Mouse (Mus musculus): ENCODE results near the gene Gm6614. TPM values are rescaled to one million over a fixed set of nuclear protein-coding genes. Genes with fewer than 3 reads are reported as not detected.

Gm6614 gene
- polyA plus RNA-seq, 1 experiment from 2014 or later, result not detected

GRCm38 (mm10) chr6:141960482-141960881 is 50.7 kb downstream of the Gm6614 start:
- ATAC-seq (replicated peaks), result no peak

GRCm38 (mm10) chr6:141946862-141947261 is 64.4 kb downstream of the Gm6614 start, which contains the start of gene Slco1a1:
Gene Slco1a1, minus strand, starts transcription at chr6:141946962.
- Histone ChIP-seq H3K9me3 (no peaks in the 10 kb centered on the region), H3K4me1 (no peaks in the 10 kb centered on the region), H3K36me3 (no peaks in the 10 kb centered on the region), H3K27ac (replicated peaks) (no peak within 1 kb of the TSS), H3K4me3 (no peak within 1 kb of the TSS), H3K4me2 (replicated peaks) (no peak within 1 kb of the TSS), H3K9ac (replicated peaks) (no peak within 1 kb of the TSS), H3K27me3 (no peaks in the 10 kb centered on the region)
- ATAC-seq (replicated peaks), result no peak

More at GRCm38 (mm10) chr6:141960482-141960881, 50.7 kb downstream of the Gm6614 start:
- WGBS, result 85% methylated on average over 5 of the region's 5 CpGs
- H3K4me2 ChIP-seq (replicated peaks), result no peak overlapping the region
- no peak overlapping the region for H3K4me3 ChIP-seq
- no peaks in the 10 kb centered on the region for H3K27me3 ChIP-seq
- no peak overlapping the region for H3K9ac ChIP-seq (replicated peaks)
- H3K36me3 ChIP-seq, result no peaks in the 10 kb centered on the region
- no peaks in the 10 kb centered on the region for H3K4me1 ChIP-seq
- no peaks in the 10 kb centered on the region for H3K9me3 ChIP-seq
- no peak overlapping the region for H3K27ac ChIP-seq (replicated peaks)

- H3K4me2 ChIP-seq (replicated peaks), result no peak overlapping the region
- no peak for ATAC-seq (replicated peaks)
- no peaks in the 10 kb centered on the region for H3K27me3 ChIP-seq
- no peak overlapping the region for H3K27ac ChIP-seq (replicated peaks)
- H3K36me3 ChIP-seq, result no peaks in the 10 kb centered on the region
- H3K4me3 ChIP-seq, result no peak overlapping the region
- no peaks in the 10 kb centered on the region for H3K9me3 ChIP-seq
- no peaks in the 10 kb centered on the region for H3K4me1 ChIP-seq
- 89% methylated on average over 1 of the region's 1 CpGs for WGBS
- no peak overlapping the region for H3K9ac ChIP-seq (replicated peaks)
Measured at GRCm38 (mm10) chr6:141940451-141940850, 70.8 kb downstream of the Gm6614 start.

Other genes starting within 250 kb of the Gm6614 start
- gene Gm5724, start 237.6 kb downstream of the Gm6614 start, polyA plus RNA-seq (2015; fragmentation: Nextera tagmentation; extraction: Ambion mirVana), result not detected in 2 replicates
- 2.0 and 3.4 TPM in 2 replicates for gene Slco1a4, start 155.2 kb downstream of the Gm6614 start, polyA plus RNA-seq (2015; fragmentation: Nextera tagmentation; extraction: Ambion mirVana)
- gene Slco1a1, start 64.5 kb downstream of the Gm6614 start, polyA plus RNA-seq (2015; fragmentation: Nextera tagmentation; extraction: Ambion mirVana), result not detected in 2 replicates
- not detected in 2 replicates for gene Slco1a6, start 197.1 kb upstream of the Gm6614 start, polyA plus RNA-seq (2015; fragmentation: Nextera tagmentation; extraction: Ambion mirVana)